Mouse (Mus musculus) kidney, adult 2 months (tissue): ENCODE results near the gene Rpl13a.

Source experiments
- CTCF ChIP-seq: fragments of 200-500 bp; conservative IDR thresholded peaks from 2 replicates; pipeline ENCODE4 v1.5.1; 2011; ENCODE audit warnings: low read depth, mild to moderate bottlenecking, control low read depth, low read length, moderate library complexity, mixed read lengths; ENCODE audit not compliant: insufficient read depth, insufficient read length
- POLR2A ChIP-seq: fragments of 200-500 bp; IDR thresholded peaks from one replicate; pipeline ENCODE4 v1.6.1; 2011; ENCODE audit warnings: low read depth, low read length, control low read depth

- no peak for TF ChIP-seq POLR2A
- TF ChIP-seq CTCF, result no peak
Measured at GRCm38 (mm10) chr7:45118336-45118735, 10.2 kb downstream of the Rpl13a start.
